Mouse (Mus musculus) urinary bladder, postnatal 10 days (tissue): ENCODE data around the gene Srgap2.

Experiments used
- DNase-seq: peaks from one replicate; pipeline ENCODE4 v3.0.0; 2022; ENCODE audit warnings: low spot score

The Srgap2 gene

DNA sequence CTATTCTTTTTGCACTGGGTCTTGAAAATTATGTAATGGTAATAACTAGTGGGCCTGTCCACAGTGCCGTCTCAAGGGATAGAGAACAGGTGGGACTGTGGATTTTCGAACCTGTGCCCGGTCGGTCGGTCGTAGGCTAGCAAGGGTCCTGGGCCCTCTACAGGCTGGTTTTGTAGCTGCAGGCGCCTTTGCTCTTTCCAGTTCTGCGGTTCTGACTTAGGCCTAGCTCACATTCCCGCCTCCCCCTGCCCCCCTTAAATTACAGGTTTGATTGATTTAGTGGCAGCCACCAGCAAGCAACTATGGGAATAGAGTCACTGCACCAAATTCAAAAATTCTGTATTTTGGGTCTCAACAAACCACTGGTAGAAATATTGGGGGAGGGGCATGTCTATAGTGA is 281.2 kb downstream of the Srgap2 start:
- DNase-seq, result no peak

DNA sequence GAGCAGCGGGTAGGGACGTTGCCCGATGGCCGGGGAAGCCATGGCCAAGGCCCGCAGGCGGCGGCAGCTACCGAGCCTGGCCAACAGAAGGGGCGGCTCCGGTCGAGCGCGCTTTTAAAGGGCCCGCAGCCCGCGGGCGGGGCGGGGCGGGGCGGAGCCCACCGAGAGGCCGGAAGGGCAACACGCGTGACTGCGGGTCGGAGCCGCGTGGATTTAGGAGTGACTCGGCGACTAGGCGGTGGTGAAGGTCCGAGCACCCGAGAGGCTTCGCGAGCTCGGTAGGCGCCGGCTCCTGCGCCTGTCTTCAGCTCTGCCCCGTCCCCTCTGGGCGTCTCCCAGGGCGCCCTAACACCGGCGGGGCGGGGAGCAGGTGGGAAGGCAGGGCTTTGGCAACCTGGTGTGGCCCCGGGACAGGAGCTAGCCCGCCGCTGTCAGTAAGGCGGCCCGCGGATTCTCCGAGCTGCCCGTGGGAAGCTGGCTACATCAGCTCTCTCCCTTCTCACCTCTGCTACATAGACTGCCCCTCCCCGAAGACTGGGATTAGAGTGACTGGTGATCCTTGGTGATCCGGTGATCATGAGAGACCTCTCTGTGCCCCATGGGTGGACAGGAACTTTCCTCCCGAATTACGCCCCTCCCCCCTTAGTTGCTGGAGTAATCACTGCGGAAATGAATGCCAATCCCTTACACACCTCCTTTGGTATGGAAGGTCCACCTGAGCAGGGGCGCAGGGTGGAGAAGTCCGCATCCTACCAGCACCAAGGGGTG is 281.9 kb downstream of the Srgap2 start, which contains the start of gene Rassf5:
Rassf5 (minus strand) TSS at position 170 of the 768 bp plus-strand sequence.
- no peak for DNase-seq

- no peak for DNase-seq
Measured at GRCm38 (mm10) chr1:131244536-131245088, 282.5 kb downstream of the Srgap2 start.

- no peak for DNase-seq
Measured at GRCm38 (mm10) chr1:131242956-131243355, 284.2 kb downstream of the Srgap2 start.

- no peak for DNase-seq
Measured at GRCm38 (mm10) chr1:131239576-131240193, 287.5 kb downstream of the Srgap2 start.

- no peak for DNase-seq
Measured at GRCm38 (mm10) chr1:131238931-131239381, 288.2 kb downstream of the Srgap2 start.

DNA sequence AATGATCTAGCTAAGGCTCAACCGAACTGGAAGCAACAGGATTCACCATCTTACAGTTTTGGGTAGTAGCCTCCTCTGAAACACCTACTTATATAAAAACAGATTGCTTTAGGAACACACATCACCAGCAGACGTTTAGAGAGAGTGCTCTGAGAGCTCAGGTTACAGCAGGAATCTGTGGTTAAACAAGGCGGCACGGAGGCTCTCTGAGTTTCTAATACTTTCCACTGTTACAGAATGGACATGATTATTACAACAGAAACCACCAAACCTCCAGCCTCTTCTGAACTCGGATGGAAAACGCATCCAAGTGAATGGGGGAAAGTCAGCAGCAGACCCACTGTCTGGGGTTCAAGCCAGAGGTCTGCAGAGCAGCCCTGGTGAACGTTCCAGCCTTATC is 291.1 kb downstream of the Srgap2 start:
- DNase-seq, result no peak
